Mouse (Mus musculus): Measurements from ENCODE around the gene Apopt1. TPM values are rescaled to one million over a fixed set of nuclear protein-coding genes. Genes with fewer than 3 reads are reported as not detected.

Apopt1 gene
- total and polyA plus RNA-seq, 2 experiments from 2014 or later = 23.6 to 60.3 TPM

- Histone ChIP-seq H3K4me2 (ENCODE audit: low read depth, low read length) (peak overlapping the region; percentile 97), H3K27me3 (ENCODE audit: insufficient read depth, low read length) (no peaks in the 10 kb centered on the region), H3K4me3 (ENCODE audit: low read length) (peak overlapping the region; percentile 88), H3K9ac (replicated peaks; ENCODE audit: low read length) (peak overlapping the region; percentile 66; the same call in 1 of the 2 replicates), H3K36me3 (ENCODE audit: insufficient read depth, low read length) (no peaks in the 10 kb centered on the region), H3K4me1 (ENCODE audit: insufficient read depth, low read length) (peaks cover 12% of the 10 kb centered on the region), H3K9me3 (ENCODE audit: low read length) (no peaks in the 10 kb centered on the region), H3K27ac (no peak overlapping the region)
- no peak for TF ChIP-seq CTCF (IDR thresholded peaks at IDR 0.05; ENCODE audit: low read depth)
- DNase-seq (ENCODE audit: low spot score) = no peak
- 50% methylated on average over 7 of the region's 7 CpGs for WGBS
- ATAC-seq = no peak
These were observed 34.1 kb upstream of the Apopt1 start for GRCm38 (mm10) chr12:111678997-111679396.

- no peak overlapping the region for H3K4me3 ChIP-seq (ENCODE audit: low read length)
- no peak overlapping the region for H3K4me2 ChIP-seq (ENCODE audit: low read depth, low read length)
- WGBS = 90% methylated on average over 13 of the region's 13 CpGs
- ATAC-seq = no peak
- H3K9me3 ChIP-seq (ENCODE audit: low read length) = no peaks in the 10 kb centered on the region
- H3K9ac ChIP-seq (replicated peaks; ENCODE audit: low read length) = no peak overlapping the region
- DNase-seq (ENCODE audit: low spot score) = no peak
- no peaks in the 10 kb centered on the region for H3K27me3 ChIP-seq (ENCODE audit: insufficient read depth, low read length)
- no peaks in the 10 kb centered on the region for H3K36me3 ChIP-seq (ENCODE audit: insufficient read depth, low read length)
- no peak for TF ChIP-seq CTCF (IDR thresholded peaks at IDR 0.05; ENCODE audit: low read depth)
- peaks cover 12% of the 10 kb centered on the region for H3K4me1 ChIP-seq (ENCODE audit: insufficient read depth, low read length)
- H3K27ac ChIP-seq = no peak overlapping the region
These were observed 32.4 kb upstream of the Apopt1 start for GRCm38 (mm10) chr12:111680661-111681060.

- no peak overlapping the region for H3K4me3 ChIP-seq (ENCODE audit: low read length)
- ATAC-seq (no peak), DNase-seq (ENCODE audit: low spot score) (peak; percentile 32)
- 62% methylated on average over 8 of the region's 8 CpGs for WGBS
- H3K27ac ChIP-seq = peak overlapping the region; percentile 0; the same call in 1 of the 2 replicates
- H3K9ac ChIP-seq (replicated peaks; ENCODE audit: low read length) = 0 out of 2 replicates have a peak overlapping the region, but pooled peaks have one; percentile 24
- H3K9me3 ChIP-seq (ENCODE audit: low read length) = no peaks in the 10 kb centered on the region
- H3K36me3 ChIP-seq (ENCODE audit: insufficient read depth, low read length) = no peaks in the 10 kb centered on the region
- no peak overlapping the region for H3K4me2 ChIP-seq (ENCODE audit: low read depth, low read length)
- H3K4me1 ChIP-seq (ENCODE audit: insufficient read depth, low read length) = peaks cover 12% of the 10 kb centered on the region
- no peaks in the 10 kb centered on the region for H3K27me3 ChIP-seq (ENCODE audit: insufficient read depth, low read length)
- TF ChIP-seq CTCF (IDR thresholded peaks at IDR 0.05; ENCODE audit: low read depth) = no peak
These were observed 31.8 kb upstream of the Apopt1 start for GRCm38 (mm10) chr12:111681305-111681704.

GRCm38 (mm10) chr12:111682003-111682402 lies 31.1 kb upstream of the Apopt1 start:
- Histone ChIP-seq H3K27me3 (ENCODE audit: insufficient read depth, low read length) (no peaks in the 10 kb centered on the region), H3K9ac (replicated peaks; ENCODE audit: low read length) (no peak overlapping the region), H3K4me1 (ENCODE audit: insufficient read depth, low read length) (peaks cover 12% of the 10 kb centered on the region), H3K27ac (peak overlapping the region; percentile 0; the same call in 1 of the 2 replicates), H3K4me3 (ENCODE audit: low read length) (no peak overlapping the region), H3K36me3 (ENCODE audit: insufficient read depth, low read length) (no peaks in the 10 kb centered on the region), H3K9me3 (ENCODE audit: low read length) (no peaks in the 10 kb centered on the region), H3K4me2 (ENCODE audit: low read depth, low read length) (no peak overlapping the region)
- no peak for TF ChIP-seq CTCF (IDR thresholded peaks at IDR 0.05; ENCODE audit: low read depth)
- no peak for DNase-seq (ENCODE audit: low spot score)
- 61% methylated on average over 5 of the region's 5 CpGs for WGBS
- no peak for ATAC-seq

- Histone ChIP-seq H3K27ac (no peak overlapping the region), H3K36me3 (ENCODE audit: insufficient read depth, low read length) (no peaks in the 10 kb centered on the region), H3K27me3 (ENCODE audit: insufficient read depth, low read length) (no peaks in the 10 kb centered on the region), H3K9me3 (ENCODE audit: low read length) (no peaks in the 10 kb centered on the region), H3K9ac (replicated peaks; ENCODE audit: low read length) (no peak overlapping the region), H3K4me1 (ENCODE audit: insufficient read depth, low read length) (peaks cover 16% of the 10 kb centered on the region), H3K4me2 (ENCODE audit: low read depth, low read length) (no peak overlapping the region), H3K4me3 (ENCODE audit: low read length) (no peak overlapping the region)
- no peak for TF ChIP-seq CTCF (IDR thresholded peaks at IDR 0.05; ENCODE audit: low read depth)
- DNase-seq (ENCODE audit: low spot score) (no peak), ATAC-seq (no peak)
- 56% methylated on average over 5 of the region's 5 CpGs for WGBS
These were observed 30.3 kb upstream of the Apopt1 start for GRCm38 (mm10) chr12:111682806-111683205.

- peak overlapping the region; percentile 90 for H3K27ac ChIP-seq
These were observed 26.7 kb upstream of the Apopt1 start for GRCm38 (mm10) chr12:111686390-111686789.

GRCm38 (mm10) chr12:111687350-111688068 lies 25.6 kb upstream of the Apopt1 start:
- Histone ChIP-seq H3K4me2 (ENCODE audit: low read depth, low read length) (no peak overlapping the region), H3K36me3 (ENCODE audit: insufficient read depth, low read length) (no peaks in the 10 kb centered on the region), H3K27me3 (ENCODE audit: insufficient read depth, low read length) (no peaks in the 10 kb centered on the region), H3K4me3 (ENCODE audit: low read length) (no peak overlapping the region), H3K4me1 (ENCODE audit: insufficient read depth, low read length) (peaks cover 20% of the 10 kb centered on the region), H3K27ac (peak overlapping the region; percentile 90), H3K9ac (replicated peaks; ENCODE audit: low read length) (peak overlapping the region; percentile 34), H3K9me3 (ENCODE audit: low read length) (no peaks in the 10 kb centered on the region)
- ATAC-seq (peak; percentile 81), DNase-seq (ENCODE audit: low spot score) (peak; percentile 88)
- no peak for TF ChIP-seq CTCF (IDR thresholded peaks at IDR 0.05; ENCODE audit: low read depth)
- WGBS = 6% methylated on average over 14 of the region's 14 CpGs

More at GRCm38 (mm10) chr12:111686390-111686789, 26.7 kb upstream of the Apopt1 start:
- no peak for TF ChIP-seq CTCF (IDR thresholded peaks at IDR 0.05; ENCODE audit: low read depth)
- Histone ChIP-seq H3K9ac (replicated peaks; ENCODE audit: low read length) (no peak overlapping the region), H3K4me1 (ENCODE audit: insufficient read depth, low read length) (peaks cover 16% of the 10 kb centered on the region), H3K9me3 (ENCODE audit: low read length) (no peaks in the 10 kb centered on the region), H3K36me3 (ENCODE audit: insufficient read depth, low read length) (no peaks in the 10 kb centered on the region), H3K4me2 (ENCODE audit: low read depth, low read length) (no peak overlapping the region), H3K27me3 (ENCODE audit: insufficient read depth, low read length) (no peaks in the 10 kb centered on the region), H3K4me3 (ENCODE audit: low read length) (no peak overlapping the region)
- DNase-seq (ENCODE audit: low spot score) (no peak), ATAC-seq (no peak)
- 84% methylated on average over 4 of the region's 4 CpGs for WGBS
